Mouse (Mus musculus) hindbrain, postnatal 0 days (tissue): ENCODE results near the gene Pax3. TPM values are rescaled to one million over a fixed set of nuclear protein-coding genes. Genes with fewer than 3 reads are reported as not detected.

Experiments used
- ATAC-seq: fragments of 200-750 bp; cut with Nextera tagmentation; 2 replicates; pipeline ENCODE4 v1.8.0; 2017; ENCODE audit warnings: mild to moderate bottlenecking, moderate TSS enrichment, moderate library complexity
- DNase-seq: peaks from one replicate; pipeline ENCODE4 v3.0.0-alpha.2; 2015; ENCODE audit warnings: low spot score
- H3K27ac ChIP-seq: fragments of 300-500 bp; sonication (generic); 2 replicates; pipeline ENCODE4 v1.5.1; 2014; ENCODE audit warnings: mild to moderate bottlenecking
- H3K27me3 ChIP-seq: fragments of 300-500 bp; sonication (generic); 2 replicates; pipeline ENCODE4 v1.6.1; 2014; ENCODE audit warnings: low read length, mixed read lengths; ENCODE audit not compliant: insufficient read depth
- H3K36me3 ChIP-seq: fragments of 300-500 bp; sonication (generic); 2 replicates; pipeline ENCODE4 v1.6.1; 2014; ENCODE audit warnings: low read length, mixed read lengths; ENCODE audit not compliant: insufficient read depth
- H3K4me1 ChIP-seq: fragments of 300-500 bp; sonication (generic); 2 replicates; pipeline ENCODE4 v1.6.1; 2014; ENCODE audit warnings: antibody characterized with exemption, low read length, mixed read lengths; ENCODE audit not compliant: insufficient read depth
- H3K4me2 ChIP-seq: fragments of 300-500 bp; sonication (generic); 2 replicates; pipeline ENCODE4 v1.6.1; 2014; ENCODE audit warnings: low read depth, mild to moderate bottlenecking, low read length, moderate library complexity, mixed read lengths
- H3K4me3 ChIP-seq: fragments of 300-500 bp; sonication (generic); 2 replicates; pipeline ENCODE4 v1.5.1; 2014; ENCODE audit warnings: low read length
- H3K9ac ChIP-seq: fragments of 300-500 bp; sonication (generic); replicated peaks from 2 replicates; pipeline ENCODE4 v1.6.1; 2014; ENCODE audit warnings: mild to moderate bottlenecking, low read length, moderate library complexity, mixed read lengths
- H3K9me3 ChIP-seq: fragments of 300-500 bp; sonication (generic); 2 replicates; pipeline ENCODE4 v1.6.1; 2016; ENCODE audit warnings: low read length, mixed read lengths
- CTCF ChIP-seq: IDR thresholded peaks from 2 replicates; pipeline ENCODE4 v1.5.1; 2016; ENCODE audit warnings: antibody characterized with exemption, control low read depth, low read depth
- WGBS: fragments of 180-500 bp; shearing (Covaris S2); extraction: QIAGEN DNeasy Blood & Tissue Kit; methylation state at CpG from one replicate; pipeline ENCODE4 v1.1.7; 2014; 5-methylcytosine and 5-hydroxymethylcytosine counted together
- polyA plus RNA-seq: library from polyadenylated mRNA; unstranded; fragments of >200 nt; fragmentation: Nextera tagmentation; extraction: Ambion mirVana; gene quantifications from 2 replicates; pipeline ENCODE4 v1.2.1, GENCODE M21; 2015
- total RNA-seq: library from RNA; depleted of rRNA; stranded (reverse); fragments of >200 nt; gene quantifications from 2 replicates; pipeline ENCODE4 v1.2.3, GENCODE M21; 2014

The Pax3 gene
- total and polyA plus RNA-seq, 2 experiments from 2014 or later = 8.0 to 14.0 TPM

GRCm38 (mm10) chr1:78199221-78199620 is 2.3 kb upstream of the Pax3 start:
- WGBS = 6% methylated on average over 9 of the region's 9 CpGs
- no peak overlapping the region for H3K9ac ChIP-seq
- H3K27me3 ChIP-seq = peaks cover 34% of the 10 kb centered on the region
- no peak for DNase-seq
- H3K27ac ChIP-seq = no peak overlapping the region
- no peak for TF ChIP-seq CTCF
- no peaks in the 10 kb centered on the region for H3K36me3 ChIP-seq
- no peak overlapping the region for H3K4me3 ChIP-seq
- ATAC-seq = no peak
- H3K4me1 ChIP-seq = no peaks in the 10 kb centered on the region
- H3K9me3 ChIP-seq = no peaks in the 10 kb centered on the region
- 0 out of 2 replicates have a peak overlapping the region, but pooled peaks have one; percentile 16 for H3K4me2 ChIP-seq

GRCm38 (mm10) chr1:78198319-78198940 is 1.5 kb upstream of the Pax3 start:
- no peaks in the 10 kb centered on the region for H3K4me1 ChIP-seq
- H3K9me3 ChIP-seq = no peaks in the 10 kb centered on the region
- TF ChIP-seq CTCF = no peak
- H3K4me3 ChIP-seq = no peak overlapping the region
- peak; percentile 48 for DNase-seq
- H3K27me3 ChIP-seq = peaks cover 34% of the 10 kb centered on the region
- peak overlapping the region; percentile 75; the same call in 1 of the 2 replicates for H3K27ac ChIP-seq
- no peak overlapping the region for H3K9ac ChIP-seq
- ATAC-seq = no peak
- 7% methylated on average over 9 of the region's 9 CpGs for WGBS
- H3K4me2 ChIP-seq = peak overlapping the region; percentile 58
- no peaks in the 10 kb centered on the region for H3K36me3 ChIP-seq

GRCm38 (mm10) chr1:78197351-78198234 is 659 bp upstream of the Pax3 start:
- Histone ChIP-seq H3K36me3 (no peaks in the 10 kb centered on the region), H3K9ac (peak overlapping the region; percentile 63; the same call in 1 of the 2 replicates), H3K27ac (peak overlapping the region; percentile 75), H3K9me3 (no peaks in the 10 kb centered on the region), H3K4me1 (no peaks in the 10 kb centered on the region), H3K4me2 (peak overlapping the region; percentile 58), H3K4me3 (peak overlapping the region; percentile 51), H3K27me3 (peaks cover 28% of the 10 kb centered on the region)
- ATAC-seq = no peak
- TF ChIP-seq CTCF = no peak
- DNase-seq = peak; percentile 27
- 6% methylated on average over 21 of the region's 21 CpGs for WGBS

DNA sequence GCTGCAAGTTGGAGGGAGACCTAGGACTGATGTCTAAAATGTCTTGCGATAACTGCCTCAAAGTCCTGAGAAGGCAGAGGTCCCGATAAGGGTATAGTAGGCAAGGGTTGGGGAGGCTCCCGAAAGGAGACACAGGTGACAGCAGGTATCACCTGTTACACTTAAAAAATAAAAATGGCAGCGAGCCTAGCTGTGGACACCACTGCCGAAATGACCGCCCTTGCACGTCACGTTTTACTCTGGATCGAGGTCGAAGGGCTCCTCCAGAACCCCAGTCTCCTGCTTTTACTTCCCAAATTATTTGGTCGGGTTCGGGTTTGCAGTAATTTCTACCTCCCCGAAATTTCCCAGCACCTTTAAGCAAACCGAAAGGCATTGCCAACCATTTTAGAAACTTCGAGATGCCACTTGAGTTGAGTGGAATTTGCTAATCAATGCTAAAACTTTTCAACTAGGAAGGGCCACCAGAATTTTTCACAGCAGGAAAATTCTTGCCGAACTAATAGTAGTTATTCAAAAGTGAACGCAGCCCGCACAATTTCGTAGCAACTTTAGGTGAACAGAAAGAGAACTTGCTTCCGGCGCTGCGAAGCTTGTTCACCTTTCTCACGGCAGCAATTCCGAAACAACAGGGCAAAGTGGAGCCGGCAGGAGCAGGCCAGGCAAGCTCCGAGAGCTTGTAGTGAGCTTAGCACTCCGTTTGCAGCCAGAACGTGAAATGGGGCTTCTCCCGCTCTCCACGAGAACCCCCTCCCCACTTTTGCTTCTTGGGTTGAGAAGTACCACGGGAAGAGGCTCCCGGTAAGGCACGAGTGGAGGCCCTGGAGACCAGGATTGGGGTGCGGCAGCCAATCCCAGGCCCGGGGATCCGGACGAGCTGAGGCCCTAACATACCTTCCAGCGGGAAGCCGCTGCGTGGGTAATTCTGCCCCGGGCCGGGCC is 892 bp downstream of the Pax3 start:
- no peak for TF ChIP-seq CTCF
- peak overlapping the region; percentile 63 for H3K9ac ChIP-seq
- H3K4me1 ChIP-seq = no peaks in the 10 kb centered on the region
- no peaks in the 10 kb centered on the region for H3K36me3 ChIP-seq
- H3K4me3 ChIP-seq = peak overlapping the region; percentile 51
- peak overlapping the region; percentile 58 for H3K4me2 ChIP-seq
- H3K27ac ChIP-seq = peak overlapping the region; percentile 75
- H3K9me3 ChIP-seq = no peaks in the 10 kb centered on the region
- DNase-seq (peak; percentile 8), ATAC-seq (no peak)
- peaks cover 33% of the 10 kb centered on the region for H3K27me3 ChIP-seq
- WGBS = 2% methylated on average over 42 of the region's 42 CpGs

DNA sequence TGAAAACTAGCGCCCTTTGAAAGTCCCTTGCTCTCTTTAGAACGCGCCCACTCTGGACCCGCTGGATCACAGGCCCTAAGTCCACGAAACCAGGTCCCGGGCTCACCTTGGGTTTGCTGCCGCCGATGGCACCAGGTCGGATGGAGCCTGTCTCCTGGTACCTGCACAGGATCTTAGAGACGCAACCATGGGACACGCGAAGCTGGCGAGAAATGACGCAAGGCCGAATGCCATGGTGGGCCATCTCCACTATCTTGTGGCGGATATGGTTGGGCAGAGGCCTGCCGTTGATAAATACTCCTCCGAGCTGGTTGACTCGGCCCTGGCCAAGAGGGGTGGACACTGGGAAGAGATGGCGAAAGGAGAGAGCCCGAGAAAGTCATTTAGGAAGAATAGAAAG is 1.8 kb downstream of the Pax3 start:
- H3K27ac ChIP-seq = no peak overlapping the region
- DNase-seq = no peak

DNA sequence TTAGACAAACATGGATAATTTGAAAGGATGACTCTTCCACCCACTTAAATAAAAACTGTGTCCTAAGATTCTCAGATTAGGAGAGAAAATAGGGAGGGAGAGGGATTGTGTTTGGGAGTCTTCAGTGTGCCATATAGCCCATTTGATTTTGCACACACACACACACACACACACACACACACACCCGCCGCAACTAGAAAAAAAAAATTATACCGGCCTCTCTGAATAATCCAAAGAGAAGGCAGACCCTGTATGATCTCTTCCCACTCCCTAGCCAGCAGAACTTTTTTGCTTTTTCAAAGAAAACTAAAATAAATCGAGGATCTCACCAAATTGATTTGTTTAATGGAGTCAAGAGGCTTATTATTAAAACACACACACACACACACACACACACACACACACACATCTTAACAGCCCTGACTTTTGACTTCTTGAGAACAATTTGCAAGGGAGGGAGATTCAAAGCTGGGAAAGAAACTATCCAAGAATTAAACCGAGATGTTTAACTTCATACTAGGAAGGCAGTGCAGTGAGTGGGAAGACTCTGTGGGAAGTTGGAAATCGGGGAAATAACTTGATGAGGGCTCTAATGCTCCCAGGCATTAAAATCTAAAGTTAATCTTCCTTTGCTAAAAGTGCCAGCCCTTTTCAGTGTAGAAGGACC is 2.4 kb downstream of the Pax3 start:
- Histone ChIP-seq H3K4me1 (no peaks in the 10 kb centered on the region), H3K4me3 (peak overlapping the region; percentile 51), H3K4me2 (peak overlapping the region; percentile 58), H3K27ac (no peak overlapping the region), H3K27me3 (peaks cover 31% of the 10 kb centered on the region), H3K9me3 (no peaks in the 10 kb centered on the region), H3K9ac (peak overlapping the region; percentile 63), H3K36me3 (no peaks in the 10 kb centered on the region)
- WGBS = 8% methylated on average over 6 of the region's 6 CpGs
- TF ChIP-seq CTCF = no peak
- ATAC-seq (no peak), DNase-seq (no peak)

More for the DNA sequence above, 1.8 kb downstream of the Pax3 start:
- Histone ChIP-seq H3K36me3 (no peaks in the 10 kb centered on the region), H3K9me3 (no peaks in the 10 kb centered on the region), H3K4me2 (peak overlapping the region; percentile 58), H3K4me3 (peak overlapping the region; percentile 51), H3K27me3 (peaks cover 33% of the 10 kb centered on the region), H3K9ac (peak overlapping the region; percentile 63), H3K4me1 (no peaks in the 10 kb centered on the region)
- no peak for TF ChIP-seq CTCF
- 3% methylated on average over 20 of the region's 21 CpGs for WGBS
- ATAC-seq = no peak
